Mouse (Mus musculus) frontal cortex, adult 2 months (tissue): Measurements from ENCODE around the gene Tbx5. TPM values are rescaled to one million over a fixed set of nuclear protein-coding genes. Genes with fewer than 3 reads are reported as not detected.

Experiments
- DNase-seq, 2 experiments: peaks; one replicate each; pipeline ENCODE4 v3.0.0; 2022; ENCODE audit warnings: low spot score in 1 of 2; ENCODE audit errors: extremely low spot score in 1 of 2
- polyA plus RNA-seq: library from polyadenylated mRNA; depleted of rRNA; stranded (reverse); fragments of >200 nt; gene quantifications from 2 replicates; pipeline ENCODE4 v1.2.3, GENCODE M21; 2012

Tbx5 gene
- polyA plus RNA-seq, 1 experiment, result not detected

DNA sequence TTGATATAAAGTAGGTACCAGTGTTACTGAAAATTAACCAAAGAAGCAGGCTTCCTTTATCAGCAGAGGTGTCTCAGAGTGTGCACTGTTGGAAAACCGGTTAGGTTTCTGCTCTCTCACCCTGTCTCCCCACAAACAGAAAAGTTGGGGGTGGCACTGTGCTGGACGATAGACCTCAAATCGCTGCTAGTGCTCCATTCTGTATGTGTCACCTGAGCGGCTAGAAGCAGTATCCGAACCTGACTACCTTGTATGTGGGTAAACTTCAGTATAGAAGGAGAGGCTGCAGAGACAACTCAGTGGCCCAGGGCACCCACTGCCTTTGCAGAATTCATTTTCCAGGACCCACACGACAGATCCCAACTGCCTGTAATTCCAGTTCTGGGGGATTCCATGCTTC lies 23.8 kb upstream of the Tbx5 start:
- DNase-seq, result no peak

DNA sequence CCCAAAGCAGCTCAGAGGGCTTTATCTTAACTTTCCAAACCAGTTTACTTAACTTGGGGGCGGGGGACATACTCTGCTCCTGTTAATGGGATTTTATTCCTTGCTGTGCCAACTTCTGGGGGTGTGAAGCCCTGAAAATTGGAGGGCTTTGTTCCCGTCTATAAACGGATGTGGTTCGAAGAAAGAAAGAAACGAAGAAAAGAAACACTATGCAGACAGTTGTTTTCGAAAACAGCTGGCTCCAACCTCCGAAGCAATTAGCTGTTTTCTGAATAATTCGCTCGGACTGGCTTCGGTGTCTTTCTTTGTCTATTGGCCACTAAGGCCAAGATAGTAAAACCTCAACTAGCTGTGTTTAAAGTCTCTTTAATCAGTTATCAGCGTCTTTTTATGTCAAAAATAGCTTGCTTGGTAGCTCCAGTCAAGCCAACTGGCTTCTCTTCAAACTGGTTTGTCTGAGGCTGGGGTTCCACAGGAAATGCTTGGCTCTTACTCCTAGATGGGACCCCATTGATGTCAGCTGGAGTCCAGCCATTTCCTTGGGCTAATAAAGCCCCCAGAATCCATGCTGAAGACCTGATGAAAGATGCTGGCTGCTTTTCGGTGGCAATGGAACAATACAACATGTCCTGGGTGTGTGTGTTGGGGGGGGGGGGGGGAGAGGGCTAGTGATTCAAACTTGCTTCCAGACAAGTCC lies 21.3 kb upstream of the Tbx5 start:
- DNase-seq, result no peak

DNA sequence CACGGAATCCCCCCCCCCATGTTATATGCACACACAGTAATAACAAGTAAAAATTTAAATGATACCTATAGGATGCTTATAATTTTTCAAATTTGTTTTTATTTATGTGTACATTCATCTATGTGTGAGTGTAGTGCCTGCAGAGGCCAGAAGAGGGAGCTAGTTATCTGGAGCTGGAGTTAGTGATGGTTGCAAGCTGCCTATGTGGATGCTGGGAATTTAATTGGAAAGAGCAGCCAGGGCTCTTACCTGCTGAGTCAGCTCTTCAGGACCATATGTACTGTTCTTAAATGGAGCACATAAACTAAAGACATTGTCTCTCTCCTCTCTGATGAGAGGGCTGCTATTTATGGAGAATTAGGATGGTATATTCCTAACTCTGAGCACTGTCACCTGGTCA lies 17.2 kb upstream of the Tbx5 start:
- no peak for DNase-seq

DNA sequence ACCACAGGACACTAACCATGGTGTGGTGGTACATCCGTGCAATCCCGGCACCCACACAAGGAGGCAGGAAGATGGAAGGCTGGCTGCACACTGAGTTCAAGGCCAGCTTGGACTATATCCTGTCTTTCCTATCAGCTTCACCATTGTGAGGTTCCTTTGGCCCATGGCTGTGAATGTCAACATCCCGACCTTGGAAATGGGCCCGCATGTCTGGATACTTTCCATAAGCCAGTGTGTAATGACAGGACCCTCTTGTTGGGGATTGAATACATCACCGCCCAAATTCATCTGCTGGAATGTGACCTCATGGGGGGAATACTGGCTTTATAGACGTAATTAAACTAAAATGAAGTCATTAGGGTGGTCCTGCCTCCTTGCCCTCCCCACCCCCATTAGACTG lies 12.0 kb upstream of the Tbx5 start:
- no peak for DNase-seq

DNA sequence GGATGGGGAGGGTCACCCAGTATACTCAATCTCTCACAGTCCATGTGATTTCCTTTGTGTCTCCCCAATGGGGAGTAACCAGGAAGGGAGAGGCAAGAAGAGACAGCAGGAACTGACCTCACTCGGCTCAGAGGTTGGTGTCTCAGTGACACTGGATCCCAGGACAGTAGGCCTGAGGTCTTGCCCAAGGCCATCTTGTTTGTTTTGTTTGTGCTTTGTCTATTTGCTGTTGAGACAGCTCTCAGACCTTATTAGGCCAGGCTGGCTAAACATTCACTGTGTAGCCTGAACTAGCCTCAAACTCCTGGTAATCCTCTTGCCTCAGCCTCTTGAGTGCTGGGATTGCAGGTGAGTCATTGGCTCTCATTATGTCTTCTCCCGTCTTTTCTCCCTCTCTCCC lies 11.0 kb upstream of the Tbx5 start:
- DNase-seq, result no peak

DNA sequence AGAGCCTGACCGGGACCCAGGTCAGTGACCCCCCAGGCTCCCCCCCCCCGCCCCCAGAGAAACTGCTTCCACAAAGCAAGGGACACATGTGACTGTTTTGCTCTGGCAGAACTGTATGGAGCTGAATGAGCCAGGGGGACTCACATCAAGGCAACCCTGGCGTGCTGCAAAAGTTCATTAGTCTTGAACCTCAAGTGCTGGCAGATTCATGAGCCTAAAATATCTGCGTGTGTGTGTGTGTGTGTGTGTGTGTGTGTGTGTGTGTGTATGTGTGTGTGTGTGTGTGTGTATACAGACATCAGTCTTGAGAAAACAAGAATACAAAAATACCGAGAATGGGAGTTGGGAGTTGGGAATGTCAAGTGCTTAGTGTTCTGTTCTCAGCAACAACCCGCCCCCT lies 5.1 kb upstream of the Tbx5 start:
- no peak for DNase-seq

DNA sequence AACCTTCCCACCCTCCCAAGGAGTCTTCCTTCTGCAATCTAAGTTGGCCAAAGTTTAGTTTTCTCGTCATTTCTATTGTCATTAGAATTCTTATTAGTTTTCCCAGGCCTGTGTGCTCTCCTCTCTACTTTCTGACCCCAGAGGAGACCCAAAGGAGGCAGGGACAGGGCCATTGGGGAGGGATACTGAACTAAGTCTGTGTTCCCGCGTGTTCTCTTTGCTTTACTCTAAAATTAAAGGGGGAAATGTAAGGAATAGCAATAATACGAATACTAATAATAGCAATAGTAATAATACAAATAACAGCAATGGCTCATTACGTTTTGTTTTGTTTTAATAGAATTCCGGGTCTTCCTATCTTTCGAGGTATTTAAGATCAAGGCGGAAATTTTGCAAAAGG lies 1.9 kb upstream of the Tbx5 start:
- no peak for DNase-seq

DNA sequence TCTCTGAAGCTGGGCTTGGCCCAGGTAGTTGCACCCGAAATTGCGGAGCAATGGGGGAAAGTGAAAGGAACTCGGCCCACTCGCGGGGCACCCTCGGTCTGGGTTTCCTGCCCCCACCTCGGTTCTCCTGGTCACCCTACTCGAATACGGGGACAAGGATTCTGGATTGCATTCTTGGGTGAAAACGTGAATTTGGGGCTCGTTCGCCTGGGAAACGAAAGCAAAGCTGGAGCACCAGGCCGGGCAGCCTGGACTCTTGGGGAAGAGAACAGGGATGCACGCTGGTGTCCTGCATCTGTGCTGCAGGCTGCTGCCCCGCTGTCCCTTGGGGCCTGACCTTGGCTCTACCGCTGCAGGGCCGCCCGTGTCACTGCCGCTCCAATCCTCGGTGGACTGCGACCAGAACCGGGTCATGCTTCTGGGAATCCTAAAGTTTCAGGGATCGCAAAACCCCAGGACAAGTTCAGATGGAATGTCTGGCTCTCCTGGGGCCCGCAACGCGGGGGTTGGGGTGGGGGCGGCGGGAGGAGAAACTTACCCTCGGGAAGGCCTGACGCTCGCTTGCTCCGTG lies 1.2 kb upstream of the Tbx5 start:
- no peak for DNase-seq

DNA sequence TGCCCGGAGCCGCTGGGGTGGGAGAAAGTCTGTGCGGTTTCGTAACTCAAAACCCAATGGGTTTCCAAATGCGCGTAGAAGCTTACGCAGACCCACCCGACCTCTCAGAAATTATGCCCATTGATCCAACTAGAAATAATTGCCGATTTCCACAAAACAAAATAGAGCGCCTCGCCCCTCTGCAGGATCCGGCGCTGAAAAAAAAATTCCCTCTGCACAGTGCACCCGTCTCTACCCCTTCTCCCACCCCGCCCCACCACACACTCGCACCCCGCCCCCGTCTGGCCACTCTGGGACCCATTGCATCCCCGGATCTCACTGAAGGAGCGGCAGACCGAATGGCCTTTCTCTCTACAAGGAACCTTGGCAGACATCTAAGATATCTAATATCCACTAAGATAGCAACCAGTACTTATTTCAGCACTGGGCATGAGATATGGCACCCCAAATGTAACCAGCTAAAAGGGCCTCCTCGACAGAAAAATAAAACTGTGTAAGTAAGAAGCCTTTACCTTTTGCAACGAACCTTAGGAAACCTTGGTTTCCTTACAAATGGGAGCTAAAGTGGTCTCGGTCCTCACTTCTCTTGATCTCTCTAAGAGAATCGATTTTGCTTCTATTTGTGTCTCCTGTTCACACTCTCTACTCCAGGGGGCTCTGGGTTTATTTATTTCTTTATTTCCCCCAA lies 533 bp upstream of the Tbx5 start:
- no peak for DNase-seq

DNA sequence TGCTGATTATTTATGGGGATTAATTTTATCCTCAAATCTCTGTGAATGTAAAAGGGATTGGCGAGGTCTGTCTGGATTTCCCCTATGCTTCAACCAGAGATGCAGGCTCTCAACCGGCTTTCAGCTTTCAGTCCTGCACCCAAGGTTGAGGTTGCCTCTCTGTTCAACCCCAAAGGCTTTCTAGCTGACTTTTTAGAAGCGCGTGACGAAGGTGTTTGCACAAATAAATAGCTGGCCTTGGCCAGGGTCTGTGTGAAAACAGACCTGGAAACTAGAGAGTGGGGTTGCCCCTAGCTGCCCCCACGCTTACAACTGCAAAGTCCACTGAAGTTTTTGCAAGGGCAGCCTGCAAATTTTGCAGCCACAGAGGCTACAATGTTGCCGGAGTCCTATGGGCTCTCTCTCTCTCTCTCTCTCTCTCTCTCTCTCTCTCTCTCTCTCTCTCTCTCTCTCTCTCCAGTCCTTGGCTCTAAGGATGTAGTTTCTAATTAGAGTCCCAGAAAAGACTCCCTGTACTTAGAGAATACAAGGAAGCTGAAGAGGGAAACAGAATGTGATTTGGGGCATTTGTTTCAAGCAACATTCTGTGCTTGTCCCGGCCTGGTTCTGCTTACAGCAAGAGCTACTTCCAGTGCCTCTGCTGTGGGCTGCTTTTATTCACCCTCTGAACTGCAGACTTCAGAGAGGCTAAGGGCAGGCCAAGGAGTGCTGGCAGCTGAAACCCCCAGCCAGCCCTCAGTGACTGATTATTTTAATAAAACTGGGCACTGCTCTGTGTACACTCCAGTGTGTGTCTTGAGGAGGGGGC lies 959 bp downstream of the Tbx5 start:
- DNase-seq, result no peak

DNA sequence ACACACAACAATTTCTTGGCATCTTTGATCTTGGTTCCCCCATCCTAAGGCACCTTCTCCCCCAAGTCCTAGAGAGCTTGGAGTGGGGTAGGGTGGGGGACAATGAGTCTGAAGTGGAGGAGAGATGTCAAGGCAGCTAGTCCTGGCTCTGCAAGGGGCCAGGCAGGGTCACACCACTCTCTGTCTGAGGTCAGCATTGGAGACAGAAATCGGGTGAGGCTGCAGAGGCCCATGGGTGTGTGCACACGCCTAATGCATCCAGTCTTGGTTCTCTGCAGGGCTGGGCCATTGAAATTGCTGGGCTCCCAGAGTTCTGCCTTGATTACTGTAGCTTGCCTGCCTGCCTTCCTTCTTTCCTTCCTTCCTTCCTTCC lies 1.5 kb downstream of the Tbx5 start:
- DNase-seq, result no peak

DNA sequence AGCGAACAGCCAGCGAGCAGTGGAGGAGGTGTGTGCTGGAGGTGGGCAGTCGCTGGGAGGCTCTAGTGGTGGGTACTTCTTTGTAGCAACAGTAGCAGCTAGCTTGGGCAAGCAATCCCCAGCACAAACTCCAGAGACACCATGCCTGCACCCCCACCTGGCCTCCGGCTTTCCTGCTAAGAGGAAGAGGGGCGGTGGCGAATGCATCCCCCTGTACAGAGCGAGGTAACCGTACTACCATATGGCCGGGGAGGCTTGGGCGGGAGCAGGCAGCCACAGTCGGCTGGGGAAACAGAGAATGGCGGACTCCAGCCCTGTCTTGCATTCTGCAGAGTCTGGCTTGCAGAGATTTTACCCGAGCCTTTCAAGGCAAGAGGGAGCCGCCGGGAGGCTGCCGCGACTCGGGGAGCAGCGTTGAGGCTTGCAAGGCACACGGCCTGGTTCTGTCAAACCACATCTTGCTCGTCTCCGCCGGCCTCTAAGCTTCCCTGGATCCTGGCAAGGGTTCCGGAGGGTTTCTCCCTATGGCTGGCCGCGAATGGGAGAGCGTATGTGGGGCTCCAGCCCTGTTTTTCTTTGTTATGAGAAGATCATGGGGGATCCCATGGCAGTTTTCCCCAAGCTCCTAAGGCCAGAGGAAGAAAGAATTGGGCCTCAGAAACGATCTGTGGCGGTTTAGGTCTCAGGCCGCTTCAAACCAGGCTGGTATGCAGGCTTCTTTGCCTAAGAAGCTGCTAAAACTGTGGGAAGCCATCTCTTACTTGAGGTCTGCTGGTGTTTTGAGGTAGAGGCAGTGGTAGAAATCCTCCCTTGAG lies 2.8 kb downstream of the Tbx5 start:
- no peak for DNase-seq

DNA sequence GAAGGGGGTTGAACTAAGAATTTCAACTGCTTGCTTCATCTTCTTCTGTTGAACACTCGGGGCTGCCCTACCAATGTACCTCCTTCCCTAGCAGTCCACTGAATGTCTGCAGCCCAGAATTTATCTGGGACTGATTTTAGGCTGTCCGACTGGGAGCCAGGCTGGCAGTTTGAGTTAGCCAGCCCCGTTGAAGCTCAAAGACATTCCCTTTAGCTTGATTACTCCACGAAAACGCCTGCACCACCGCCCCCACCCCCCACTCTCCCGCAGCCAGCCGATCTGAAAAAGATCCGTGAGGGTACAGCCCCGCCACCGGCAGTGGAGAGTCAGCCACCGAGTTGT lies 3.4 kb downstream of the Tbx5 start:
- DNase-seq, result no peak

DNA sequence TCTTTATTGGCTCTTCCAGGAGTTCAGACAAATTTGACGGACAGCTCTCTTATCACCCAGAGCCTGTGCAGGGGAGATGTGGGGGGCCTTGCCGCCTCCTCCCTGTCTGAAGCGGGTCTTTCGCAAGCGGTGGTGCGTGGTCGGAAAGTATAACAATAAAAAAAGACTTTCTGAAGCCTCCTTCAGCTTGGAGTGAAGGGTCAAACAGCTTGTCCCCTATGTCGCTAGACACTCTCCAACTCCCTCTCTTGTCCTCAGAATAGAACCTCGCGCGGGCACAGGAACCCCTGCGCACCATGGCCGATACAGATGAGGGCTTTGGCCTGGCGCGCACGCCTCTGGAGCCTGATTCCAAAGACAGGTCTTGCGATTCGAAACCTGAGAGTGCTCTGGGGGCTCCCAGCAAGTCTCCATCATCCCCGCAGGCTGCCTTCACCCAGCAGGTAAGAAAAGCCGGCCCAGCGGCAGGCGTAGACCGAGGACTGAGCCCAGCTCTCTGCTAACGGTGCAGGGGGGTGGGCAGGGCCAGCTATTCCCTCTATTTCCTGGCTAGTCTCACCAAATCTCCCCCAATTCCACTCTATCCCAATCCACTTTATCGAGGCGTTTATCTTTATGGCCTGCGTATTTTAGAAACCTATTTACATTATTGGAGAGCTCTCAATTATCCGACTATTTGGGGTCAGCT lies 4.3 kb downstream of the Tbx5 start:
- no peak for DNase-seq

DNA sequence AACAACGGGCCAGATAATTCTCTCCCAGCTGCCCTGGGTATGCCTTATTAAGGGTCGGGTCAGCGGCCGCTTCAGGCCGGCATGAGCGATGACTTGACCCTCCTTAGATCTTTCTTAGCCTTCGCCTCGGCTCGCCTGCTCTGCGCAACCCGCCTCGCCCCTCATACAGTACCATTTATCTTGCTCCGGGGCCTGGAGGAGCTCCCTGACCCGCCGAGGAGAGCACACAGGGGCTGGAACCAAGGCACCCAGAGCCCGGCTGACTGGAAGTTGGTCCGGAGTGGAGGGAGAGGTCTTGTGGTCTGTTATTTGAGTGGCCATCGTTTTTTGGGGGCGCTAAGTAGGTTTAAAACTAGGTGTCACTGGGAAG lies 4.8 kb downstream of the Tbx5 start:
- no peak for DNase-seq

DNA sequence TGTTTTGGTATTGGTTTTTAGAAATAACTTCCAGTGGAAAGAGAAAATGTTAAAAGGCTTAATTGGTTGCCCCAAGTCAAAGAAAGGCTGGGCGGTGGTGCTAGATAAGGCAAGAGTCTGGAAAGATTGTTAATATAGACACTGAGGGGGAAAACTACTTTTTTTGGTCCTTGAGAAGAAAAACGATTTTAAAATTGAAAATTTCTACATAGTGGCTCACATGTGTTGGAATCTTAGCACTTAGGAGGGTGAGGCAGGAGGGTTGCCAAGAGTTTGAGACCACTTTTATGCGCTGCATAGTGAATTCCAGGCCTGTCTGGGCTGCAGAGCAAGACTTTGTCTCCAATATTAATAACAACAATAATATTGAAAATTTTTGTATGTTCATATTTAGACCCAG lies 5.4 kb downstream of the Tbx5 start:
- no peak for DNase-seq

DNA sequence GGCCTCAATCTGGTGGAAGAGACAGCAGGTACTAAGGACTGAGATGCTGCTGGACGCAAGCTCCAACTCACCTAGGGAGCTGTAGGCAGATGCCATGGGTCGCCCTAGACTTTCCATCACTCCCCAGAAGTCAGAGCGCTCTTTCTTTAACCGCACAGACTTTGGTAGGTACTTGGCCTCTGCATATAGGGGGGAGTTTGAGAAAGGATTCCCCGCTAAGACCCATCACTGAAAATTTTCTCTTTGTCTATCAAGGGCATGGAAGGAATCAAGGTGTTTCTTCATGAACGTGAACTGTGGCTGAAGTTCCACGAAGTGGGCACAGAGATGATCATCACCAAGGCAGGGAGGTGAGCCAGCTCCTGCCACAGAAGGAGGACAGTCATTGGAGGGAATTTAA lies 6.0 kb downstream of the Tbx5 start:
- no peak for DNase-seq

DNA sequence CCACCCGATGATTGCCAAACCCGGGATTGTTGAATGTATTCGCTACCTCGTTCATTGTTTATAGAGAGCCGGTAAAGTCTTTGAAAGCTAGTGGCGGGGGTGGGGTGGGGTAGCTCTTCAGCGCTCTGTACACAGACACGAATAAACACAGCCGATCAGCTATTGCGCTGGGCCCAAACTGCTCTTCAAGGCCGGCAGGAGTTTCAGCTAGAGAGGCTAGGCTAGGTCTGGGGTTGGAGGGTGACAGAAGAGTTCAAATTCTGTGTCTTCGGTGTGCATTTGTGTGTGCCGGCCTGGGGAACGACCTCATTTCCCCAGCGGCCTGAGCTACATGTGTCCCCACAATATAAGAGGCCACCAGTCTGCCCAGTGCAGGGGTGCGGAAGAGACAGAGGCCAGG lies 6.7 kb downstream of the Tbx5 start:
- no peak for DNase-seq

DNA sequence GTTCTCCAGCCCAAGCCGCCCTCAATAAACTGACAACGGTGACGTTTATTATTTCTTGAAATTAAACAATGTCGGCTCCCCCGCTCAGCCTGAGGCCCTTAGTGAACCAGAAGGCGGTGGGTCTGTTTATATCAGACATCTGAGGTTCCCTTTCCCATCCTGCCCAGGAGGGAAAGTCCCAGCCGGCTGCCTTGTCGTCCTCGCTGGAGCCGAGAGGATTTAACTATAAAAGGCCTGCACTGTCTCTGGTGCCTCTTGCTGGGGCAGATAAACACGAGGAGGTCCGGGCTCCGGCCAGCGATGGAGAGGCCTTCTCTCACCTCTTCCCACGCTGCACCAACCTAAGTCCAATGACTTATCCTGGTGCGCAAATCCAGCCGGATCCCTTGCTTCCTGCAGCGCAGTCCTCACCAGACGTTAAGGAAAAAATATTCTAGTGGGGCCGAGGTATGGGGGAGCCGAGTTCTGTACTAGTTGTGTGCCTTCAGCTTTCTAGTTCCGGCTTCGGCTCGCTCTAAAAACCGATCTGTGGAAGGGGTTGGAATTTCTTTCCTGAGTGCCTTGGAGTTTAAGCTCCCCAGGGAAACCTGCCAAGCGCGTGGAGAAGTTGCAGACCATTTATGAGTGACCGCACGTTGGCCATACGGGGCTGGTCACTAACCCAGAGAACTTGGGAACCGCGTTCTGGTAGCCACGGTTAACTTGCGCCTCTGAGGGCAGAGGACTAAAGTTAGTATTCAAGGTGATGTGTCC lies 7.3 kb downstream of the Tbx5 start:
- no peak for DNase-seq

DNA sequence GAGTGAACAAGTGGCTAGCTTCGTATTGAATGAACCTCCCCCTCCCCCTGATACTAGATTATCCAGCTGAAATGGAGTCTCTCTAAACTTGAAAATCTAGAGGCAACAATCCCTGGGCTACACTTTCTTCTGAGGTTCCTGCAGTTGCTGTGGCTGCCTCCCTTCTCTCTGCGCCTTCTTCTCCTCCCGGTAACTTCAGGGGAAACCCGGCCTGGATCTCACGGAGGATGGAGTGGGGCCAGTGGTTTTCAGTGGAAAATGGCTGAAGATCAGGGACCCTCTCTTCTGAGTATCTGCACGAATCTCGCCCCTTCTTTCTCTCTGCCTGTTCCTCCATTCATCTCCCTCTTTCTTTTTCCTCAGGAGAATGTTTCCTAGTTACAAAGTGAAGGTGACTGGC lies 7.9 kb downstream of the Tbx5 start:
- no peak for DNase-seq
